Mouse (Mus musculus) forebrain, embryonic 10.5 days (tissue): Measurements from ENCODE around the gene Pip5k1c. TPM values are rescaled to one million over a fixed set of nuclear protein-coding genes. Genes with fewer than 3 reads are reported as not detected.
A peak's percentile ranks its signal among the peaks of the same experiment; 100 is the strongest.

Experiments used
- DNase-seq: peaks from one replicate; pipeline ENCODE4 v3.0.0-alpha.2; 2017; ENCODE audit warnings: low spot score; ENCODE audit errors: extremely low spot score
- H3K27ac ChIP-seq: fragments of 300-500 bp; sonication (generic); 2 replicates; pipeline ENCODE4 v1.5.1; 2016; ENCODE audit warnings: mild to moderate bottlenecking
- H3K27me3 ChIP-seq: fragments of 300-500 bp; sonication (generic); 2 replicates; pipeline ENCODE4 v1.6.1; 2016; ENCODE audit warnings: mild to moderate bottlenecking; ENCODE audit not compliant: poor library complexity, severe bottlenecking
- H3K36me3 ChIP-seq: fragments of 300-500 bp; sonication (generic); replicated peaks from 2 replicates; pipeline ENCODE4 v1.6.1; 2016; ENCODE audit warnings: mild to moderate bottlenecking, moderate library complexity
- H3K4me1 ChIP-seq: fragments of 300-500 bp; sonication (generic); 2 replicates; pipeline ENCODE4 v1.6.1; 2016
- H3K4me3 ChIP-seq: fragments of 300-500 bp; sonication (generic); 2 replicates; pipeline ENCODE4 v1.5.1; 2016; ENCODE audit warnings: mild to moderate bottlenecking, moderate library complexity
- H3K9me3 ChIP-seq: fragments of 300-500 bp; sonication (generic); 2 replicates; pipeline ENCODE4 v1.6.1; 2016; ENCODE audit warnings: mild to moderate bottlenecking, moderate library complexity
- WGBS: fragments of 180-500 bp; shearing (Covaris S2); methylation state at CpG from one replicate; pipeline ENCODE4 v1.1.7; 2016; 5-methylcytosine and 5-hydroxymethylcytosine counted together
- polyA plus RNA-seq: library from polyadenylated mRNA; unstranded; fragments of >200 nt; fragmentation: Nextera tagmentation; extraction: Ambion mirVana; gene quantifications from 2 replicates; pipeline ENCODE4 v1.2.1, GENCODE M21; 2016

Pip5k1c gene
- polyA plus RNA-seq, 1 experiment from 2014 or later, result 60.6 TPM

DNA sequence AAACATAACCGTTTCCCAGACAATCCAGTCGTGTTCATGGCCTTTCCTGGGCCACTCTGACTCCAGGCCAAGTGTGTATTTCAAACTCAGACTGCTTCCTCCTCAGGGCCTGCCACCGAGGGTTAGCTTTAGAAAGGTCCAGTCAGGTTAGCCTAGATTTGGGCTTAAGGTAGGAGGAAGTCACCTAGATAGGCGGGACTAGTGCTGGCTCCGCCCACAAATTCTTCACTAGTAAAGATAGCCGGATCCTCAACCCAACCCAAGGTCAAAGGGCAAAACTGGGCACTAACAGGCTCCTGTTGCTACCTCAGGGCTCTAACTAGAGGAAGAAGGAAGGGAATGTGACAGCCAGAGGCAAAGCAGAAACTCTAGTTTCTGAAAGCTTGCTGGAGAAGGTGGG is 6.2 kb upstream of the Pip5k1c start:
- H3K4me1 ChIP-seq, result peaks cover 57% of the 10 kb centered on the region
- peaks cover 84% of the 10 kb centered on the region for H3K27me3 ChIP-seq

DNA sequence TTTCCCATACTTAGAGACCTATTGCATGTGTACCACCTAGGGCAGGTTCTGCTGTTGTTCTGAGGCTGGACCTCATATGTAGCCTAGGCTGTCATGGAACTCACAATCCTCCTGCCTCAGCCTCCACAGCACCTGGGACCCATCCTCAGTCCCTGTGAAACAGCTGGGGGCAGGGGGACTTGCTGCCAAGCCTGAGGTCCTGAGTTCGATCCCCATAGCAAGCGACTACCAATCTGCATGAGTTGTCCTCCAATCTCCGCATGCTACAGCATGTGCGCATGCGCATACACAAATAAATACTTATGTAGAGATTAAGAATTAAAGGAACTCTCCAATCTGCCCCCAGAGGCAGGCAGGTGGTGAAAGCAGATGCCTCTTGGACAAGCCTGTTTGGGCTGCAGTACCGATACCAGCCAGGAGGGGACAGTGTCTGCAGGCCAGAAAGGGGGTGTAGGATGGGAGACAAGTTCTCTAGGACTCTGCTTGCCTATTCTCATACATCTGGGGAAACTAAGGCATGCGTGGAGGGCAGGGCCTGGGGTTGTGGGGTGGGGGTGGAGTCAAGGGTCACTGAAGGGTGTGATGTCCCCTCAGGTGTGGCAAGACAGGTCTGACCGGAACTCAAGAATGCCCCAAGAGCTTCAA is 5.1 kb upstream of the Pip5k1c start:
- peak; percentile 55 for DNase-seq
- peaks cover 58% of the 10 kb centered on the region for H3K4me1 ChIP-seq
- H3K27ac ChIP-seq, result no peak overlapping the region
- H3K36me3 ChIP-seq, result no peaks in the 10 kb centered on the region
- 66% methylated on average over 8 of the region's 8 CpGs for WGBS
- peaks cover 83% of the 10 kb centered on the region for H3K27me3 ChIP-seq
- peak overlapping the region; percentile 9; the same call in 1 of the 2 replicates for H3K4me3 ChIP-seq
- no peaks in the 10 kb centered on the region for H3K9me3 ChIP-seq

More for the DNA sequence above, 6.2 kb upstream of the Pip5k1c start:
- no peaks in the 10 kb centered on the region for H3K9me3 ChIP-seq
- H3K27ac ChIP-seq, result no peak overlapping the region
- DNase-seq, result no peak
- H3K4me3 ChIP-seq, result peak overlapping the region; percentile 62; the same call in 1 of the 2 replicates
- H3K36me3 ChIP-seq, result no peaks in the 10 kb centered on the region
- WGBS, result 45% methylated on average over 6 of the region's 6 CpGs

DNA sequence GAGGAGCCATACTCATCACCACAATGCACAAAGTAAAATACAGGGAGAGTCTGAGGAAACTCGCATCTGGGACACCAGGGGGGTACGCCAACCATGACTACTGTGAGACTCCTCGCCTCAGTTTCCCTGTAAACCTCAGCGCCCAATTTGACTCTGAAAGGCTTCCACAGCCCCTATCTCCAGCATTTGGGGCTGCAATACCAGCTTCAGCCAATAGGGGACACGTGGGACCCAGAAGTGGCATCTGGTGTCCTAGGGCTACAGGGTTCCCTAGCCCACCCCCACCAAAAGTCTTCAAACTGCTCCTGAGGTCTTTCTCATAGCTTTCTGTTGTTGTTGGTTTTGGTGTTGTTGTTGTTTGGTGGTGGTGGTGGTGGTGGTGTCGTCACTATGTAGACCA is 4.2 kb upstream of the Pip5k1c start:
- Histone ChIP-seq H3K27me3 (peaks cover 74% of the 10 kb centered on the region), H3K4me1 (peaks cover 67% of the 10 kb centered on the region), H3K4me3 (no peak overlapping the region), H3K9me3 (no peaks in the 10 kb centered on the region), H3K36me3 (no peaks in the 10 kb centered on the region), H3K27ac (no peak overlapping the region)
- whole genome bisulfite sequencing, result 35% methylated on average over 6 of the region's 6 CpGs
- DNase-seq, result no peak

DNA sequence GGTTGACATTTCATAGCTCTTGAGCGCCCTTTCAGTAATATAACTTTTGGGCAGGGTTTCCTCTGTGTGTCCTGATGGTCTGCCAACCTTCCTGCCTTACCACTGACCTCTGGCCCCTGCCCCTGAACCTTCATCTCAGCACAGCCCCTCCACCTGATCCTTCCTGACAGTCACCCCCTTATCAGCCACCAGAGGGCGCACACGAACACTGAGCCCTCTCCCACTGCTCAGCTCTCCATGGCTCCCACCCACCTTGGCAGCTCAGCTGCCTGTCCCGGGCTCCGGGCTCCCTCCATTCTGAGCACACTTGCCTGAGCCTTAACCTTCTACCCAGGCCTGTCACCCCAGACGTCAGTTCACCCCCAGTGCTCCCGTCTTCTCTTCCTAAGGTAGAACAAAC is 3.5 kb upstream of the Pip5k1c start:
- no peaks in the 10 kb centered on the region for H3K36me3 ChIP-seq
- H3K27me3 ChIP-seq, result peaks cover 67% of the 10 kb centered on the region
- 4% methylated on average over 7 of the region's 7 CpGs for WGBS
- no peak overlapping the region for H3K27ac ChIP-seq
- H3K9me3 ChIP-seq, result no peaks in the 10 kb centered on the region
- peak overlapping the region; percentile 5; the same call in 1 of the 2 replicates for H3K4me3 ChIP-seq
- DNase-seq, result peak; percentile 69
- peaks cover 68% of the 10 kb centered on the region for H3K4me1 ChIP-seq

DNA sequence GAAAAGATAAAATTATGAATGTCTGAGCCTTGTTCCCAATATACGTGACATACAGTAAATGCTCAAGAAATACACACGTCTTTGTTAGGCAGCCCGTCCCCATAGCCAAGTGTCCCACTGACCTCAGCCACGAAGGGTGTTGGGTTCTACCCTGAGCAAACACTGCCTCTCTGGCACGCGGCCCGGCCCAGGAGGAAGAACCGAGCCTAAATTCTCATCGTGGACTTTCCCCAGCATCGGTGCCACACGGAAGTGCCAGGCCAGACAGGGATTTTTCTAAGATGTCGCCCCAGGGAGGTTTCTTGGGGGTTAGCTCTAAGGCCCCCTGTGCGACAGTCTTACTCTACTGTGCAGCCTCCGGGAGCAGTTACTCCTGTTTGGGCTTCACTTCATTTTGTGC is 3.0 kb upstream of the Pip5k1c start:
- H3K4me1 ChIP-seq, result peaks cover 68% of the 10 kb centered on the region

DNA sequence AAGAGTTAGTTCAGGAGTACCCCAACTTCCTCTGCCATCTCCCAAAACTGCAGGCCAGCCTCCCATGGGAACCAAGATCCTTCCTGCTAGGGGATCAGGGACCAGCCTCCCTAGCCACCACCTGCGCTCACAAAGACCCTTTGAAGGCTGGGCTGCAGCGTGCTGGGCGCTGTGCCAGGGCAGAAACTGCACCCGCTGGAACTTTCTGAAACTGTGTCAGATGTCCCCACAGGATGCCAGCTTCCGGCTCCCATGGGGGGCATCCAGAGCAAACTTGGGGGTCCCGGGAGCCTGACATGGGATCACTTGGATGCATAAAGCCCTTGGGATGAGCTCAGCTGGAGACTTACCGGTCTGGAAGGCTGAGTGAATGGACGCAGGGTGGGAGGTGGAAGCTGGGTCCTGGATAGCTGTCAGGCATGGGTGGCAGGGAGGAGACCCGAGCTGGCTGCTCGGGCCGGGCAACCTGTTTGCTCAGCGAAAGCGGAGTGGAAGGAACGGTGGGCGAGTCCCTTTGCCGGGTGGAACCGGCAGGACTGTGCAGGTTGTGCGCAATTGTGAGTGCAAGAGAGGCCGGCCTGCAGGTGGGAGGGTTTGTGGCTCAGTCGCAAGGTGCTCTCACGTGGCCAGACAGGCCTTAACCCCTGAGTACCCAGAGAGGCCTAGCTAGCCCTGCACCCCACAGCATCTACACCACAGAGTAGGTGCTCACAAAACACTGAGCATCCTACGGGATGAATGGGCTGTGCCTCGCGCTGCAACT is 1.9 kb upstream of the Pip5k1c start:
- no peaks in the 10 kb centered on the region for H3K9me3 ChIP-seq
- 15% methylated on average over 24 of the region's 24 CpGs for WGBS
- H3K27ac ChIP-seq, result no peak overlapping the region
- peaks cover 65% of the 10 kb centered on the region for H3K4me1 ChIP-seq
- peaks cover 52% of the 10 kb centered on the region for H3K27me3 ChIP-seq
- H3K4me3 ChIP-seq, result peak overlapping the region; percentile 6; the same call in 1 of the 2 replicates
- peaks cover 13% of the 10 kb centered on the region for H3K36me3 ChIP-seq
- DNase-seq, result no peak

More for the DNA sequence above, 3.0 kb upstream of the Pip5k1c start:
- WGBS, result 58% methylated on average over 14 of the region's 14 CpGs
- H3K27ac ChIP-seq, result no peak overlapping the region
- no peak overlapping the region for H3K4me3 ChIP-seq
- peaks cover 61% of the 10 kb centered on the region for H3K27me3 ChIP-seq
- no peaks in the 10 kb centered on the region for H3K9me3 ChIP-seq
- no peak for DNase-seq
- peaks cover 3% of the 10 kb centered on the region for H3K36me3 ChIP-seq

DNA sequence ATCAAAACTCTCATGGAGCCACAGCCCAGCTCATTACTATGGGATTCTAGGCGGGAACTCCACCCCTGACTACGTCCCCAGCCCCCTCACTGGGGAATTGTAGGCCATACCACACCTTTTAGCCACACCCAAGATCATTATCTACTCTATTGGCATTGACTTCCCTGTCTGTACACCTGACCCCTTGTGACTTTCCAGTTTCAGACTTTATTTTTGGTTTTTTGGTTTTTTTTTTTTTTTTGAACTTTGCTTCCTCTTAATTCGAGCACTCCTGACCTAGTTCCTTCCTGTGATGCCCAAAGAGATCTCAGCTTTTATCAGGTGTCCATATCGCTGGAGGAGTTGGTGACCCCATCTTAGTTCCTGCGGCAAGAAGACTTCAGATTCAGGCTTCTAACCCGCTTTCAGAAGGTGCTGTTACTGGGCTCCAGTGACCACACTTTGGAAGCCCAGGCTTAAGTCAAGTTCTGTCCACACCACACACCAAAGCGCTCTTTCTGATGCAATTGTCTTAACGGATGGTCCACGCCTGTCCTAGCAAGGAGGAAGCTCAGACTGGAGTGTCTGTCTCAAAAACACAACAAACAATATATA is 1.2 kb upstream of the Pip5k1c start, which contains the start of gene Tjp3:
Gene Tjp3 (minus strand): TSS at position 71 of the 594 bp plus-strand sequence.
- Histone ChIP-seq H3K27ac (no peak within 1 kb of the TSS), H3K4me3 (peak within 1 kb of the TSS; percentile 84), H3K36me3 (peaks cover 21% of the 10 kb centered on the region), H3K27me3 (peaks cover 52% of the 10 kb centered on the region), H3K4me1 (peaks cover 58% of the 10 kb centered on the region), H3K9me3 (no peaks in the 10 kb centered on the region)
- WGBS, result 78% methylated on average over 9 of the region's 9 CpGs
- DNase-seq, result no peak

DNA sequence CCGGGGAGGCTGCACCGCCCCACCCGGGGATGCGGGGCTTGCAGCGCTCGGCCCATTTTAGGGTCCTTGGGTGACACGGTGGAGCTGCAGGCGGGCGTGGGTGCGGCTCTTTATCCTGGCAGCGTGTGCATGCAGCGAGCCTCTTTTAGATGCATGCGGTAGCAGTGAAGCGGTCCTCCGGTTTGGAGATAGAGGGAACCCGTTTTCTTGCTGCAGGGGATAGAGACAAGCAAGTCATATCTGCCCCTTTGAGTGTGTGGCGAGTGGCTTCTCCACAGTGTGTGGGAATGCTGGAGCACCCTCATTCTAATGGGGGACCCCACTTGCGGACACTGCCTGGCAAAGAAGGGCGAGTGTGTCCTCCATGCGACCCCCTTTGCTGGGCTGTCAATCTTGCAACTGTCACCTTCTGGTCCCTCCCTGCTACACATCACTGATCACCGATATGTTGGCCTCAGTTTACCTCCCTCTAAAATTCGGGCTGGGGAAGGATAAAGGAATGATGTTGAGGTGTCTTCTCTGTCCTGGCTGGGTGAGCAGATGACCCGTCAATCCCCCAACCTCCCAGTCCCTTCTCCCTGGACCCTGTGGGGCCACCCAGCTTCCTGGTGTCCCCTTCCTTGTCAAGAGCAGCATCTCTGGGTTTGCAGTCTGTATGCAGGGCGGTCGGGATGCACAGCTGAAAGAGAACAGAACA is 719 bp downstream of the Pip5k1c start:
- Histone ChIP-seq H3K36me3 (peaks cover 29% of the 10 kb centered on the region), H3K4me3 (peak overlapping the region; percentile 84), H3K4me1 (peaks cover 63% of the 10 kb centered on the region), H3K27ac (peak overlapping the region; percentile 93), H3K9me3 (no peaks in the 10 kb centered on the region), H3K27me3 (peaks cover 33% of the 10 kb centered on the region)
- no peak for DNase-seq
- 6% methylated on average over 25 of the region's 25 CpGs for WGBS

DNA sequence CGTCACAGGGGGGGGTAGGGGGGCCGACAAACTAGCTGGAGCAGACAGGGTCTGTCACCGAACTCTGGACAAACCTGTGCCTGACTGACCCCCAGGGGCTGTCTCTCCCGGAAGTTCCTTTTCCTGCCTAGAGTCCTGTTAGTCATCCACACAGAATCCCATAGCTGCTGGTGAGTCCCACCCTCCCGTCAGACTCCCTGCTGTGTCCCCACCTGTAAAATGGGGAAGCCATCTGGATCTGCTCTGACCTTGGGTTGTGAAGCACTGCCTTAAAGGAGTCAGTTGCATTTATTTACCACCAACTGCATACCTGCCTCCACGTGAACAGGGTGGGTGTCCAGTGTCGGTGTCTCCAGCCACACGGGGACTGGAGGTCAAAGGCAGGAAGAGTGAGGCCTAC is 1.7 kb downstream of the Pip5k1c start:
- H3K9me3 ChIP-seq, result no peaks in the 10 kb centered on the region
- no peak for DNase-seq
- H3K36me3 ChIP-seq, result peaks cover 32% of the 10 kb centered on the region
- peaks cover 62% of the 10 kb centered on the region for H3K4me1 ChIP-seq
- WGBS, result 73% methylated on average over 8 of the region's 8 CpGs
- peak overlapping the region; percentile 93; the same call in 1 of the 2 replicates for H3K27ac ChIP-seq
- H3K4me3 ChIP-seq, result peak overlapping the region; percentile 84
- peaks cover 25% of the 10 kb centered on the region for H3K27me3 ChIP-seq

DNA sequence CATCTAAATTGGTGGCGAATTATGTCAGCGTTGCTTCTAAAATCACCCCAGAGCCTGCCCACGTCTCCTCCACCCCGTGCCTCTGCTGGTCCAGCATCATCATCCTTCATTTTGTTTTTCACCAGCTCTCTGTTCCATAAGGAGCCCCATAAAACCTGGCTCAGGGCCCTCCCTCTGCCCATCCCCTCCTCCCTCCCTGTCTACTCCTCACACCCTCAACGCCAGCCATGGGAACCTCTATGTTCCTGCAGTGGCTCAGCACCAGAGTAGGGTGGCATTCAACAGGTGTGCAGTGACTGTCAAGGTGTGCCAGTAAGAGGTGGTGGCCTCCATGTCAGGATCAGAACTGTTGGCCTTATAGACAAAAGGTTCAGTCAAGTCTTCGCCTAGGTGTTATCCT is 2.4 kb downstream of the Pip5k1c start:
- Histone ChIP-seq H3K4me1 (peaks cover 65% of the 10 kb centered on the region), H3K27me3 (peaks cover 18% of the 10 kb centered on the region), H3K36me3 (peaks cover 32% of the 10 kb centered on the region), H3K9me3 (no peaks in the 10 kb centered on the region), H3K27ac (no peak overlapping the region), H3K4me3 (peak overlapping the region; percentile 84; the same call in 1 of the 2 replicates)
- WGBS, result 94% methylated on average over 6 of the region's 6 CpGs
- DNase-seq, result no peak

DNA sequence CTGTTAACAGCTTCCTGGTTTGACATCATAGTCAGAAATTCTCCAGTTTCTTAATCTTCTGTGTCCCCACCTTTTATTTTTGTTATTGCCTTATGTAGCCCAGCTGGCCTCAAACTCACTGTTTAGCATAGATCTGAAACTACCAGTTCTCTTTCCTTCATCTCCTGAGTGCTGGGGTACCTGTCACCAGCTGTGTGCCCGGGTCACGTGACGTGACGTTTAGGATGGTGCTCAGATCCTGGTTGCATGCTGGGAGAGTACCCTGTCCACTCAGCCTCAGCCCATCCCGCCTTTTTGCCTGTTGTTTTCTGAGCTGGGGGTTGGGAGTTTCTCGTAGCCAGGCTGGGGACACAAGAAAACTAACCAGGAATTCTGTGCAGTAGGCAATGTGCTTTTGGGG is 4.5 kb downstream of the Pip5k1c start:
- Histone ChIP-seq H3K9me3 (no peaks in the 10 kb centered on the region), H3K4me1 (peaks cover 72% of the 10 kb centered on the region), H3K27ac (peak overlapping the region; percentile 64)

DNA sequence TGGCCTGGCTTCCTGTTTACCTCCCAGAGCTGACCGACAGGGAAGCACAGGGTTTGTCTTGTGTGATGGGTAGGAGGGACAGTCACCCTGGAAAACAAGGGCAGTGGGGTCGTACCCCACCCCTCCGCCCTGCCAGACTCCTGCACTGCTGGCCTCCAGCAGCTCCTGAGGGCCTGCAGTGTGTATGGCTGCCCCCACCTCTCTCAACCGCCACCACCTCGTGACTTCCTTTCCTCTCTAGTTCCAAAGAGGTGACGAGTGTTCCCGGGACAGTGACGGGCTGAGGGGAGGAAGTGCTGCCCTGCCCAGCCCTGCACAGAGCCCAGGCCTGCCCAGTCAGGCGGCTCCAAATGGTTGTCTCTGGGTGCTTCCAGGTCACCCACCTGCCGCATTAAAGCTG is 5.1 kb downstream of the Pip5k1c start:
- 83% methylated on average over 10 of the region's 10 CpGs for WGBS
- Histone ChIP-seq H3K27ac (peak overlapping the region; percentile 64), H3K4me1 (peaks cover 75% of the 10 kb centered on the region), H3K36me3 (peaks cover 36% of the 10 kb centered on the region), H3K4me3 (no peak overlapping the region), H3K9me3 (no peaks in the 10 kb centered on the region), H3K27me3 (no peaks in the 10 kb centered on the region)
- DNase-seq, result no peak

More for the DNA sequence above, 4.5 kb downstream of the Pip5k1c start:
- no peak for DNase-seq
- H3K36me3 ChIP-seq, result peaks cover 35% of the 10 kb centered on the region
- H3K27me3 ChIP-seq, result no peaks in the 10 kb centered on the region
- no peak overlapping the region for H3K4me3 ChIP-seq
- 82% methylated on average over 6 of the region's 6 CpGs for WGBS
